Mouse (Mus musculus): ENCODE measurements around the gene Cyren. TPM values are rescaled to one million over a fixed set of nuclear protein-coding genes. Genes with fewer than 3 reads are reported as not detected.

Gene Cyren
- polyA plus RNA-seq, 1 experiment from 2014 or later, result 7.6 TPM

DNA sequence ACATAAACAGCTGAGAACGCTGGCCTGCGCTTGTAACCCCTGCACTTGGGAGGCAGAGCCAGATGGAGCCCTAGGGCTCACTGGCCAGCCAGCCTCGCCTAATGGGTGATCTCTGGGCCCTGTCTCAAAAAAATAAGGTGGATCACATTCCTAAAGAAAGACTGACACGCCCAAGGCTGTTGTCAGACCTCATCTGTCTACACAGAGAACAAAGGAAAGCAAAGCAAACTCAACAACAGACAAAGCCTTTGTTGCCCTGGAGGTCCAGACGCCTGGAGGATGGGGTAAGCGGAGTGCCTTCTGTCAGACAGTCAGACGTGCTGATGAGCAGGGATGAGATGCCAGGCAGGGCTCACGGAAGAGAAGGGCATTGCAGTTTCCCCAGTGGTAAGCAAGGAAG is 11.1 kb downstream of the Cyren start:
- no peaks in the 10 kb centered on the region for H3K36me3 ChIP-seq
- no peak overlapping the region for H3K9ac ChIP-seq
- H3K9me3 ChIP-seq (replicated peaks), result no peaks in the 10 kb centered on the region
- H3K27me3 ChIP-seq, result no peaks in the 10 kb centered on the region
- no peak overlapping the region; the same call in 1 of the 2 replicates for H3K27ac ChIP-seq
- no peak overlapping the region for H3K4me3 ChIP-seq
- no peak overlapping the region for H3K4me2 ChIP-seq
- WGBS, result 72% methylated on average over 8 of the region's 8 CpGs
- peaks cover 50% of the 10 kb centered on the region for H3K4me1 ChIP-seq (replicated peaks)
- no peak for ATAC-seq (replicated peaks; ENCODE audit: insufficient number of reproducible peaks, insufficient read depth, low FRiP score, low read depth)

DNA sequence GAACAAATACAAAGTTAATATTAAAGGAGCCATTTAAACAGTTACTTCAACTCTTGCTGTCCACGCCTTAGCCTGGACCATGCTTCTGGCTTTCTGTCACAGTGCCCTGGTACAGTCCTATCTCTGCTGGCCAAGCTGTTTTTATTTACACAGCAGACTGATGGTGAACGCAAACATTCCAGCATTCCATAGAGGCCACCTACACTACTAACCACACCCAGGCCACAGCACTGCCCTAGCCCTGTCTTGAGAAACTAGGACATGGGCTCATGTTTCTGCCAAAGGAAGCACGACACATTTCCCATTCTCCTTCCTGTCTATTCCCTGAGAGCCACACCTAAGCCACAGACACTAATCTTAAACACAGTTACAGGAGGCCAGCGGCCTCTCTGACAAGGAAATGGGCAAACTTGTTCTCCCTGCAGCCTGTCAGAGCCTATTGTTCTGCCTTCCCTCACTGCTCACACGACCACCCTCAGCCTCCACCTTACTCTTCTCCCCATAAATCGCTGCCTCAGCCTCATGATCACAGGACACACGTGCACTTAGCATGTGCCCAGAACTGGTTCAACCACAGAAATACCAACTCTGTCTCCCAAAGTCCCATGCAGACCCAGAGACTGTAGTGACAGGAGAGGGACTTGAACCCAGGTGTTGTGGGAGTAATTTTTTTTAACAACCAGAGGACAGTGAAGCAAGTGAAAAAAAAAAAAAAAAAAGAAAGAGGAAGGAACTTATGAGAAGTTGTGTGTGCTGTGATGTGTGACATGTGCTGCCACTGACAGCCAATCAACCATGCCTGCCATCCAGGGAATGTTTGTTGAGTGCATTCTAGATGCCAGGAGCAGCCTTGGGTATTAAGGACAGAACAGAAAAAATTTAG is 11.9 kb downstream of the Cyren start:
- Histone ChIP-seq H3K4me2 (no peak overlapping the region), H3K27ac (peak overlapping the region; percentile 80), H3K4me3 (no peak overlapping the region), H3K4me1 (replicated peaks) (peaks cover 48% of the 10 kb centered on the region), H3K27me3 (no peaks in the 10 kb centered on the region), H3K9ac (no peak overlapping the region), H3K9me3 (replicated peaks) (no peaks in the 10 kb centered on the region), H3K36me3 (no peaks in the 10 kb centered on the region)
- ATAC-seq (replicated peaks; ENCODE audit: insufficient number of reproducible peaks, insufficient read depth, low FRiP score, low read depth), result peak; percentile 68; the same call in 1 of the 2 replicates
- WGBS, result 43% methylated on average over 7 of the region's 7 CpGs

DNA sequence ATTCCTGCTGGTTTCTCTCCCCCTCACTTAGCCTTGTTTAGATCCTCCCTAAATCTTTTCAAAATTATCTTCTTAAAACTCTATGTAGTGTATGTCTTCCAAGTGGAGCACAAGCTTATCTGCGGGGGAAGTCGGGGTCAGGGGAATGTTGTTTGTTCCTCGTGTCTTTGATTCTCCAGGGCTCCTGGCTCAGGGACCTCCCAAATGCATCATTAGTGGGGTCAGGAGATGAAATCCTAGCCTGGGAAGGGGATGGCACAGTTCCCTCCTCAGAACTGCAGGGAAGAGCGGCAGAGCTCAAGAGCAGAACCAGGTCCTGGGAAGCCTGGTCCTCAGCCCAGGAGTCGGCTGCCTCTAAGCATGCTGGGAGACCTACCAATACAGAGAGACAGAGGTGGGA is 12.6 kb downstream of the Cyren start:
- no peak for ATAC-seq (replicated peaks; ENCODE audit: insufficient number of reproducible peaks, insufficient read depth, low FRiP score, low read depth)
- Histone ChIP-seq H3K36me3 (no peaks in the 10 kb centered on the region), H3K4me1 (replicated peaks) (peaks cover 45% of the 10 kb centered on the region), H3K9me3 (replicated peaks) (no peaks in the 10 kb centered on the region), H3K9ac (no peak overlapping the region), H3K4me2 (no peak overlapping the region), H3K4me3 (no peak overlapping the region), H3K27ac (peak overlapping the region; percentile 80), H3K27me3 (no peaks in the 10 kb centered on the region)
- WGBS, result 43% methylated on average over 5 of the region's 5 CpGs

DNA sequence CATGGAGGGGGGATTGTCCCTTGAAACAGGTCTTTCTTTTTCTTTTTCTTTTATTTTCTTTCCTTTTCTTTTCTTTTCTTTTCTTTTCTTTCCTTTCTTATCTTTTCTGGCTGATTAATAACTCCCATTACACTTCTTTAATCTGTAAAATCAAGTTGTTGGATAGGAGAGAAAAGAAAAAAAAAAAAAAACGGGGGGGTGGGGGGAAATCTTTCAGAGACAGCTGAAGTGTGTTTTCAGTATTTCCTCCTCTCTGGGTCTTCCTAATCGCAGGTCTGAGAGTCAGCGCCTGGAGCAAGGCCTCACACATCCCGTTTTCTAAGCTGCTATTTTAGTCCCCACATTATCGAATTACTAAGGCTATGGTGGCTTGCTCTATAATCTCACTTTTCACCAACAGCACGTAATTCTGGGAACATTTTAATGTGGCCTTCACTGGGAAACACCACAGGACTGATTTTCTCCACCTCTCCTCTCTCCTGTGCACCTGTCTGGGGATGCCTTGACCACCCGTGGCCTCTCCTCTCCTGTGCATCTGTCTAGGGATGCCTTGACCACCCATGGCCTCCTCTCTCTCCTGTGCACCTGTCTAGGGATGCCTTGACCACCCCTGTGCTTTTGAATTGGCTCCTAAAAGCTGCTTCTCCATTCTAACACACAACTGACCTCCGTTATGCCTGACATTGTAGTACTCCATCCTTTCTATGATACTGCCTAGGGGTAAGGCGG is 13.9 kb downstream of the Cyren start:
- Histone ChIP-seq H3K4me1 (replicated peaks) (peaks cover 35% of the 10 kb centered on the region), H3K27me3 (no peaks in the 10 kb centered on the region), H3K4me2 (no peak overlapping the region), H3K4me3 (no peak overlapping the region), H3K9ac (no peak overlapping the region), H3K27ac (peak overlapping the region; percentile 23; the same call in 1 of the 2 replicates), H3K9me3 (replicated peaks) (no peaks in the 10 kb centered on the region), H3K36me3 (no peaks in the 10 kb centered on the region)
- ATAC-seq (replicated peaks; ENCODE audit: insufficient number of reproducible peaks, insufficient read depth, low FRiP score, low read depth), result no peak
- 39% methylated on average over 9 of the region's 9 CpGs for WGBS

DNA sequence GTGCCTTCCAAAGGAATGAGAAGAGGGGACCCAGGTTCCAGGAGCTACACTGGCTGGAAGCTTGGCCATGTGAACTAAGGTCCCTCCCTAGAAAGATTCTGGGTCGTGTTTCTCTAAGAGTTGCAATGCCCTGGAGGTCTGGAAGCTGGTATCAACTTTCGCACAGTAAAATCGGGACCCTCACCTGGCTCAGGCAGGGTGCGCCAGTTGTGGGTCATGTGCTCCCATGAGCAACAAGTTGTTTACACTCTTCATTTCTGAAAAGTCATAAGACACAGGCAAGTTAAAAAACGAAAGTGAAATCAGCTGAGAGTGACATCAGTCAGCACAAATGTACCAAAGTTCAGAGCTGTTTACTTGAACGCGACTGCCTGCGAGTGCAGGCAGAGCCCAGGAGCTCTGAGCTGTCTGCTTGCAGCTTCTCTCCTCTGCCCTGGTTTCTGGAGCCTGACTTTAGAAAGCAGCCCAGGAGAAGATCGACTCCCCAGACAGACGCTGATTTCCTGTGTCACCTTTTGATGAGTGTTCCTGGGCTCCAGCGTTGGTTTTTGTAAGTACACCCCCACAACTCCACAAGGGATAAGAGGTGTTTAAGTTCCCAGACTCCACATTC is 15.0 kb downstream of the Cyren start, which contains the start of gene Tmem140:
TSS of gene Tmem140 (plus strand) at position 356 of the 613 bp plus-strand sequence.
- no peak for ATAC-seq (replicated peaks; ENCODE audit: insufficient number of reproducible peaks, insufficient read depth, low FRiP score, low read depth)
- Histone ChIP-seq H3K4me1 (replicated peaks) (peaks cover 32% of the 10 kb centered on the region), H3K9ac (no peak within 1 kb of the TSS), H3K9me3 (replicated peaks) (no peaks in the 10 kb centered on the region), H3K27me3 (no peaks in the 10 kb centered on the region), H3K4me3 (peak within 1 kb of the TSS; percentile 23), H3K36me3 (no peaks in the 10 kb centered on the region), H3K4me2 (peak within 1 kb of the TSS; percentile 53), H3K27ac (peak within 1 kb of the TSS; percentile 23; the same call in 1 of the 2 replicates)
- 22% methylated on average over 11 of the region's 11 CpGs for WGBS

DNA sequence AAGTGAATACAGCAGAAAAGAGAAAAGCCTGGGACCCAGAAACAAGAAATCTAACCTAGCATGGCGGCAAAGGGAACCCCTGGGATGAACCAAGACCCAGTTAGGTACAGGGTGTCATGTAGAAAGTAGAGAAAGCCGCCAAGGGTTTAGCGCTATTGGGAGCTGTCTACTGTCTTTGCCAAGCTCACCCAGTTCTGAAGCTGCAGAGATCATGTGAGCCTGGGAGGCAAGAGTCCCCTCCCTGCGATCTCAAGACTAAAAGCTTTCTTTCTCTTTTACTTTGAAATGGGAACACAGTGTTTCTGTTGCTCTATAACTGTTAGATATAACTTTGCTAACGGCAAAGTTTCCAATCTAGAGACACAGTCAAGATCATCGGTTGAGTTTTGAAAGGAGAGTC is 15.5 kb downstream of the Cyren start:
- 88% methylated on average over 6 of the region's 6 CpGs for WGBS
- Histone ChIP-seq H3K9me3 (replicated peaks) (no peaks in the 10 kb centered on the region), H3K36me3 (no peaks in the 10 kb centered on the region), H3K9ac (no peak overlapping the region), H3K4me2 (peak overlapping the region; percentile 53), H3K4me1 (replicated peaks) (peaks cover 32% of the 10 kb centered on the region), H3K27me3 (no peaks in the 10 kb centered on the region), H3K27ac (peak overlapping the region; percentile 14; the same call in 1 of the 2 replicates), H3K4me3 (peak overlapping the region; percentile 23)
- ATAC-seq (replicated peaks; ENCODE audit: insufficient number of reproducible peaks, insufficient read depth, low FRiP score, low read depth), result no peak

DNA sequence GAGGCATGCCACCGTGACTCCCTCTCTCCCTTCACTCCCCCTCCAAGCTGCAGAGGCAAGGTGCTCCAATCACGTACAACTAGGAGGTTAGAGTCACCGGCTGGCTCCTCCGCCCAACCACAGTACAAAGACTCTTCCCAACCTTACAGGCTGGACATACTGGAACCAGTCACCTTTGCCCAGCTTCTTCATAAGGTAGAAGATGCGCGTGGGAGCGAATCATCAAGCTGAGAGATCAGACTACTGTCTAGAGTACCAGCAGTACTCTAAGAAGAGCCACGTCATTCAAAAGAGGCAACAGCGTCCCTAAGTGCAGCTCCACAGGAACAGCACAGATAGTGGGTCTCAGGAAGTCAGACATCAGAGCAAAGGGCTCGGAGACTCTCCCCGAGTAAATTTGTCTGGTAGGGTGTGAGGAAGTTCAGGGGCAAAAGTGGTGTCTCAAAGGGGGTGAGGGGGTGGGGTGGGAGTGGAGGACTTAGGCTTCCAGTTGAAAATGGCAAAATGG is 16.3 kb downstream of the Cyren start:
- H3K9me3 ChIP-seq (replicated peaks), result no peaks in the 10 kb centered on the region
- ATAC-seq (replicated peaks; ENCODE audit: insufficient number of reproducible peaks, insufficient read depth, low FRiP score, low read depth), result no peak
- H3K27me3 ChIP-seq, result no peaks in the 10 kb centered on the region
- H3K36me3 ChIP-seq, result no peaks in the 10 kb centered on the region
- H3K4me2 ChIP-seq, result no peak overlapping the region
- H3K4me3 ChIP-seq, result no peak overlapping the region
- WGBS, result 85% methylated on average over 11 of the region's 11 CpGs
- no peak overlapping the region for H3K9ac ChIP-seq
- H3K4me1 ChIP-seq (replicated peaks), result peaks cover 26% of the 10 kb centered on the region
- no peak overlapping the region for H3K27ac ChIP-seq

DNA sequence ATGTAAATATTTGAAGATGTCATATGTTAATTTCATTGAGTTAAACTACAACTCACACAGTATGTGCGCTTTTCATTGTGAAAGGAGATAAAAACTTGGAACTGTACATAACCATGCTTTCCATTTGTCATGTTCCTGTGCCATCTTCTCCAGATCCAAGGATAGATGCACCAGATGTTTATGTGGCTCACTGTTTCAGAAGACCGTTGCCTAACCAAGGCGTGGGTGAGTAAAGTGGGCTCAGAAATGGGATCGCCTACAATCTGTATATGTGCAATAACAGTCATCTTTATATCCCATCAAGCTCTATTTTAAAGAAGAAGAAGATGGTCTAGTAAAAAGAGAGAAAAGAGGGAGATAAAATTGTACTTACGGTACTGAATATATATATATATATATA is 45.5 kb downstream of the Cyren start:
- no peak overlapping the region for H3K9ac ChIP-seq
- H3K4me1 ChIP-seq (replicated peaks), result no peaks in the 10 kb centered on the region
- no peak overlapping the region for H3K27ac ChIP-seq
- ATAC-seq (replicated peaks; ENCODE audit: insufficient number of reproducible peaks, insufficient read depth, low FRiP score, low read depth), result no peak
- H3K9me3 ChIP-seq (replicated peaks), result no peaks in the 10 kb centered on the region
- no peak overlapping the region for H3K4me2 ChIP-seq
- no peaks in the 10 kb centered on the region for H3K27me3 ChIP-seq
- no peaks in the 10 kb centered on the region for H3K36me3 ChIP-seq
- H3K4me3 ChIP-seq, result no peak overlapping the region
- WGBS, result 94% methylated on average over 5 of the region's 5 CpGs

DNA sequence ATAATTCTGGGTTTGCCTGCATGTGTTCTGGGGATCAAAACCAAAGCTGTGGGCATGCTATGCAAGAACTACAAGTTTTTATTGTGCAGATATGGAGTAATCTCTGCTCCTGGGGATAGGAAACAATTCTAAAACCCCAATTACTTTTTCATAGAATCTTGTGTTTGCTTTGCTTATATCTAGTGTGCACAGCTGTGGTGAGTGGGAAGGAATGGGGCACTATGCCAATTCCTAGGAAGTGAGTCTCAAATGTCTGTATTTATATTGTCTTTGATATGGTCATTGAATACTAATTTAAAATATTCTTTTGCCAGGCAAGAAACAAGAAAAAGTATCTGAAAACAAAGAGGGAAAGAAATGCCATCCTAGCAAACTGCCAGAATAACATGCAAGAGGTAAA is 53.5 kb downstream of the Cyren start:
- Histone ChIP-seq H3K27ac (no peak overlapping the region), H3K36me3 (no peaks in the 10 kb centered on the region), H3K9ac (no peak overlapping the region), H3K4me1 (replicated peaks) (no peaks in the 10 kb centered on the region), H3K4me3 (no peak overlapping the region), H3K9me3 (replicated peaks) (no peaks in the 10 kb centered on the region), H3K27me3 (no peaks in the 10 kb centered on the region), H3K4me2 (no peak overlapping the region)
- no peak for ATAC-seq (replicated peaks; ENCODE audit: insufficient number of reproducible peaks, insufficient read depth, low FRiP score, low read depth)
